In the genomic region with DNA sequence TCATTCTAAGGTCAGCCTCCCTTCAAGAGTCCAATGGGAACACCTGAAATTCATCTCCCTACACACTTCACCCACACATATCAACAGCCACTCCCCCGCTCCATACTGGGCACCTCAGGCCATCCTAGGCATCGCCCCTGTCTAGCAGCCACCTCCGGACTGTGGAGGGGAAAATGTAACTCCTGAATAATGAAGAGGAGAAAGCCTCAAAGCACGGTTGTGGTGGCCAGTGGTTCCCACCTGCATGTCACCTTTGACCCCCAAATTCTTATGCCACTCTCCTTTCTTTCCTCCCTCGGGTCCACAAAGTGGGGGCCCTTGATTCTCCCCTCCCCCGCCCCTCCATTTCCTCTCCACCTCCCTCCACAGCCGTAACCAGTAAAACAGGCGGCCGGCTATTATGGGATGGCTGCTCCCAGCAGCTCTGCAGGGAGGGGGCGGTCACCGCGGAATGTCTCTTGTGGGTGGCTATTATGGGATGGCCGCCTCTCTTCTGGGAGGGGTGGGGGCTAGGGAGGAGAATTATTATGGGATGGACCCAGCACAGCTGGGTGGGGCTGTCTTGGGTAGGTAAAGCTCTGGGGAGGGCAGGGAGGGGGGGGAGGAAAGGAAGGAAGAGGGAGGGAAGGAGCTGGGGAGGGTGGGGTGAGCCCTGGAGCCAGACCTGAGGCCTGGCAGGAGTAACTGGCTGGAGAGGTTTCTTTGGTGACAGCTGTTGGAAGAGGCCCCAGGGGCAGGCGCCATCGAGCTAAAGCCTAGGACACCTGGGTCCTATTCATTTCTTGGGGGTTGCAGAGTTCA, we compare ENCODE assay signal across 8 mouse cellular contexts. TPM values are rescaled to one million over a fixed set of nuclear protein-coding genes. Genes with fewer than 3 reads are reported as not detected.
DNase-seq lines count a peak whose midpoint lies in the region; ATAC-seq and TF ChIP-seq lines count a peak whose summit lies in the region.

No protein-coding gene starts in this region.

- peak; percentile 40; the same call in 1 of the 2 replicates for TF ChIP-seq EP300 in ES-Bruce4 (IDR thresholded peaks at IDR 0.05; ENCODE audit: insufficient read depth, low read depth, low read length)

- DNase-seq in kidney, postnatal 10 days, result peak; percentile 94
- DNase-seq in naive thymus-derived CD4-positive, alpha-beta T cell, adult 2 months (ENCODE audit: low read depth), result peak; percentile 39
- peak; percentile 86 for DNase-seq in testis, postnatal 14 days (ENCODE audit: low spot score)

- TF ChIP-seq CTCF in ES-Bruce4 (IDR thresholded peaks at IDR 0.05; ENCODE audit: low read depth, low read length), result no peak

- H3K27ac ChIP-seq in ES-Bruce4 (ENCODE audit: insufficient read depth, low read length), result peak overlapping the region; percentile 96
- peak overlapping the region; percentile 92 for H3K27ac ChIP-seq in forebrain, embryonic 12.5 days
- H3K27ac ChIP-seq in heart, embryonic 15.5 days, result peak overlapping the region; percentile 95
- peak overlapping the region; percentile 82 for H3K27ac ChIP-seq in liver, embryonic 12.5 days

- peak; percentile 51 for ATAC-seq in cerebellum, adult (ENCODE audit: insufficient number of reproducible peaks, low FRiP score, low TSS enrichment)
- peak; percentile 73 for ATAC-seq in forebrain, embryonic 12.5 days (ENCODE audit: low FRiP score)
- ATAC-seq in heart, embryonic 15.5 days (replicated peaks; ENCODE audit: insufficient number of reproducible peaks, insufficient read depth, low FRiP score, low read depth), result peak; percentile 63
- peak; percentile 72 for ATAC-seq in liver, embryonic 12.5 days

- no peaks in the 10 kb centered on the region for H3K9me3 ChIP-seq in ES-Bruce4 (replicated peaks; ENCODE audit: control insufficient read depth, insufficient read depth, low read length, poor library complexity, severe bottlenecking)
- H3K9me3 ChIP-seq in forebrain, embryonic 12.5 days, result no peaks in the 10 kb centered on the region
- H3K9me3 ChIP-seq in heart, embryonic 15.5 days (replicated peaks), result no peaks in the 10 kb centered on the region
- H3K9me3 ChIP-seq in liver, embryonic 12.5 days (replicated peaks), result no peaks in the 10 kb centered on the region

- peak overlapping the region; percentile 50 for H3K4me2 ChIP-seq in forebrain, embryonic 12.5 days
- H3K4me2 ChIP-seq in heart, embryonic 15.5 days, result peak overlapping the region; percentile 58
- peak overlapping the region; percentile 75 for H3K4me2 ChIP-seq in liver, embryonic 12.5 days

- peaks cover 2% of the 10 kb centered on the region for H3K4me1 ChIP-seq in ES-Bruce4 (ENCODE audit: control insufficient read depth, insufficient read depth, low read length)
- peaks cover 30% of the 10 kb centered on the region for H3K4me1 ChIP-seq in forebrain, embryonic 12.5 days
- peaks cover 26% of the 10 kb centered on the region for H3K4me1 ChIP-seq in heart, embryonic 15.5 days (replicated peaks)
- peaks cover 40% of the 10 kb centered on the region for H3K4me1 ChIP-seq in liver, embryonic 12.5 days

- peak; percentile 15 for TF ChIP-seq POLR2A in ES-Bruce4 (IDR thresholded peaks at IDR 0.05; ENCODE audit: insufficient read depth, low read length)

- H3K9ac ChIP-seq in ES-Bruce4 (ENCODE audit: low read depth, poor library complexity, severe bottlenecking), result peak overlapping the region; percentile 87
- peak overlapping the region; percentile 56 for H3K9ac ChIP-seq in forebrain, embryonic 12.5 days
- peak overlapping the region; percentile 42 for H3K9ac ChIP-seq in heart, embryonic 15.5 days
- H3K9ac ChIP-seq in liver, embryonic 12.5 days, result peak overlapping the region; percentile 67

- H3K27me3 ChIP-seq in ES-Bruce4 (ENCODE audit: control insufficient read depth, insufficient read depth, low read length, poor library complexity, severe bottlenecking), result no peaks in the 10 kb centered on the region
- no peaks in the 10 kb centered on the region for H3K27me3 ChIP-seq in forebrain, embryonic 12.5 days
- H3K27me3 ChIP-seq in heart, embryonic 15.5 days, result no peaks in the 10 kb centered on the region
- no peaks in the 10 kb centered on the region for H3K27me3 ChIP-seq in liver, embryonic 12.5 days (replicated peaks)

- H3K36me3 ChIP-seq in ES-Bruce4 (ENCODE audit: control insufficient read depth, insufficient read depth, low read length, poor library complexity, severe bottlenecking), result no peaks in the 10 kb centered on the region
- H3K36me3 ChIP-seq in forebrain, embryonic 12.5 days (replicated peaks), result no peaks in the 10 kb centered on the region
- no peaks in the 10 kb centered on the region for H3K36me3 ChIP-seq in heart, embryonic 15.5 days
- no peaks in the 10 kb centered on the region for H3K36me3 ChIP-seq in liver, embryonic 12.5 days

- WGBS in forebrain, embryonic 12.5 days, result 6% methylated on average over 15 of the region's 15 CpGs
- WGBS in heart, embryonic 15.5 days, result 3% methylated on average over 15 of the region's 15 CpGs
- WGBS in liver, embryonic 12.5 days (ENCODE audit: insufficient replicate concordance), result 4% methylated on average over 15 of the region's 15 CpGs

- H3K4me3 ChIP-seq in ES-Bruce4 (ENCODE audit: low read depth, low read length), result peak overlapping the region; percentile 54
- H3K4me3 ChIP-seq in forebrain, embryonic 12.5 days (replicated peaks), result peak overlapping the region; percentile 21
- peak overlapping the region; percentile 34 for H3K4me3 ChIP-seq in heart, embryonic 15.5 days
- H3K4me3 ChIP-seq in liver, embryonic 12.5 days, result peak overlapping the region; percentile 42

RNA-seq across cellular contexts. Expression of a gene that starts 6.1 kb away (rescaled TPM):
- 307 and 317 TPM in 2 replicates for polyA plus RNA-seq in ES-Bruce4 (2011; ENCODE audit: insufficient read depth, insufficient read length, low read depth, missing spikeins)
- polyA plus RNA-seq in forebrain, embryonic 12.5 days (2016; fragmentation: Nextera tagmentation; extraction: Ambion mirVana), result 120 and 124 TPM in 2 replicates
- polyA plus RNA-seq in heart, embryonic 15.5 days (2015; fragmentation: Nextera tagmentation; extraction: Ambion mirVana), result 61.1 and 63.4 TPM in 2 replicates
- 38.3 and 40.5 TPM in 2 replicates for polyA plus RNA-seq in liver, embryonic 12.5 days (2016; fragmentation: Nextera tagmentation; extraction: Ambion mirVana)

RNA-seq across cellular contexts. Expression of a gene that starts 22.0 kb away (rescaled TPM):
- 2.5 and 3.7 TPM in 2 replicates for polyA plus RNA-seq in ES-Bruce4 (2011; ENCODE audit: insufficient read depth, insufficient read length, low read depth, missing spikeins)
- polyA plus RNA-seq in forebrain, embryonic 12.5 days (2016; fragmentation: Nextera tagmentation; extraction: Ambion mirVana), result 0.31 TPM in 1 of 2 replicates, not detected in the other
- 0.35 and 0.90 TPM in 2 replicates for polyA plus RNA-seq in heart, embryonic 15.5 days (2015; fragmentation: Nextera tagmentation; extraction: Ambion mirVana)
- polyA plus RNA-seq in liver, embryonic 12.5 days (2016; fragmentation: Nextera tagmentation; extraction: Ambion mirVana), result 1.9 and 2.2 TPM in 2 replicates

RNA-seq across cellular contexts. Expression of a gene that starts 40.2 kb away (rescaled TPM):
- polyA plus RNA-seq in ES-Bruce4 (2011; ENCODE audit: insufficient read depth, insufficient read length, low read depth, missing spikeins), result 25.3 and 25.7 TPM in 2 replicates
- 14.7 and 17.7 TPM in 2 replicates for polyA plus RNA-seq in forebrain, embryonic 12.5 days (2016; fragmentation: Nextera tagmentation; extraction: Ambion mirVana)
- 5.2 and 7.1 TPM in 2 replicates for polyA plus RNA-seq in heart, embryonic 15.5 days (2015; fragmentation: Nextera tagmentation; extraction: Ambion mirVana)
- 2.8 and 3.7 TPM in 2 replicates for polyA plus RNA-seq in liver, embryonic 12.5 days (2016; fragmentation: Nextera tagmentation; extraction: Ambion mirVana)

RNA-seq across cellular contexts. Expression of a gene that starts 42.0 kb away (rescaled TPM):
- polyA plus RNA-seq in ES-Bruce4 (2011; ENCODE audit: insufficient read depth, insufficient read length, low read depth, missing spikeins), result 75.1 and 78.4 TPM in 2 replicates
- polyA plus RNA-seq in forebrain, embryonic 12.5 days (2016; fragmentation: Nextera tagmentation; extraction: Ambion mirVana), result 62.9 and 63.6 TPM in 2 replicates
- 35.0 and 43.6 TPM in 2 replicates for polyA plus RNA-seq in heart, embryonic 15.5 days (2015; fragmentation: Nextera tagmentation; extraction: Ambion mirVana)
- polyA plus RNA-seq in liver, embryonic 12.5 days (2016; fragmentation: Nextera tagmentation; extraction: Ambion mirVana), result 83.1 and 85.3 TPM in 2 replicates

RNA-seq across cellular contexts. Expression of a gene that starts 50.2 kb away (rescaled TPM):
- 44.0 and 54.7 TPM in 2 replicates for polyA plus RNA-seq in ES-Bruce4 (2011; ENCODE audit: insufficient read depth, insufficient read length, low read depth, missing spikeins)
- 163 and 164 TPM in 2 replicates for polyA plus RNA-seq in forebrain, embryonic 12.5 days (2016; fragmentation: Nextera tagmentation; extraction: Ambion mirVana)
- polyA plus RNA-seq in heart, embryonic 15.5 days (2015; fragmentation: Nextera tagmentation; extraction: Ambion mirVana), result 79.2 and 83.1 TPM in 2 replicates
- polyA plus RNA-seq in liver, embryonic 12.5 days (2016; fragmentation: Nextera tagmentation; extraction: Ambion mirVana), result 34.4 and 34.6 TPM in 2 replicates

Comparison
In these comparisons a context has a peak if more than half of its experiments do, and no peak if none do; other contexts are left out.
1. Peak in every context shown above with its lines: DNase-seq, ATAC-seq, H3K4me3 ChIP-seq and H3K27ac ChIP-seq.
2. DNase-seq: peak in every context shown above with its lines; median percentile 94 in kidney, postnatal 10 days; 86 in testis, postnatal 14 days; 39 in naive thymus-derived CD4-positive, alpha-beta T cell, adult 2 months.